Mouse (Mus musculus) myocyte (in vitro differentiated cells): ENCODE data around the gene Nfkbia. TPM values are rescaled to one million over a fixed set of nuclear protein-coding genes. Genes with fewer than 3 reads are reported as not detected.

Source experiments
- H3K27me3 ChIP-seq: one replicate; pipeline ENCODE4 v1.6.1; 2011; ENCODE audit not compliant: control insufficient read depth, insufficient read depth, insufficient read length
- H3K36me3 ChIP-seq: one replicate; pipeline ENCODE4 v1.6.1; 2011; ENCODE audit not compliant: control insufficient read depth, insufficient read depth
- H3K4me2 ChIP-seq: one replicate; pipeline ENCODE4 v1.6.1; 2011; ENCODE audit warnings: low read depth, control low read depth
- H3K4me3 ChIP-seq: one replicate; pipeline ENCODE4 v1.5.1; 2011; ENCODE audit warnings: mild to moderate bottlenecking, control low read depth, moderate library complexity
- H3K79me2 ChIP-seq: one replicate; pipeline ENCODE4 v1.6.1; 2011; ENCODE audit not compliant: control insufficient read depth, insufficient read depth
- H3ac ChIP-seq: one replicate; pipeline ENCODE4 v1.6.1; 2011; ENCODE audit not compliant: control insufficient read depth, insufficient read length
- CEBPB ChIP-seq: IDR thresholded peaks from 2 replicates; pipeline ENCODE4 v1.6.1; 2011; ENCODE audit warnings: mild to moderate bottlenecking, moderate library complexity; ENCODE audit not compliant: poor library complexity, insufficient read depth, severe bottlenecking
- E2F4 ChIP-seq: IDR thresholded peaks from one replicate; pipeline ENCODE4 v1.6.1; 2011; ENCODE audit warnings: mild to moderate bottlenecking, control low read depth, moderate library complexity; ENCODE audit not compliant: insufficient read depth
- MAX ChIP-seq: IDR thresholded peaks from one replicate; pipeline ENCODE4 v1.6.1; 2011; ENCODE audit warnings: low read depth, mild to moderate bottlenecking, control low read depth
- MYOD1 ChIP-seq, 3 experiments: IDR thresholded peaks; one replicate each; pipeline ENCODE4 v1.6.1; 2011; ENCODE audit warnings: control low read depth in 2 of 3, low read depth in 2 of 3, mild to moderate bottlenecking in 2 of 3, moderate library complexity in 1 of 3; ENCODE audit not compliant: insufficient read length in 2 of 3, control insufficient read depth in 1 of 3
- MYOG ChIP-seq, 3 experiments: IDR thresholded peaks; one replicate each; pipeline ENCODE4 v1.6.1; 2011; ENCODE audit warnings: control low read depth in 2 of 3, low read depth in 2 of 3, mild to moderate bottlenecking in 2 of 3; ENCODE audit not compliant: insufficient read length in 2 of 3, control insufficient read depth in 1 of 3, insufficient read depth in 1 of 3
- POLR2A ChIP-seq: IDR thresholded peaks from one replicate; pipeline ENCODE4 v1.6.1; 2011; ENCODE audit warnings: low read depth, mild to moderate bottlenecking, control low read depth, moderate library complexity; ENCODE audit not compliant: insufficient read length
- POLR2AphosphoS2 ChIP-seq: IDR thresholded peaks from one replicate; pipeline ENCODE4 v1.6.1; 2011; ENCODE audit warnings: low read depth, control low read depth; ENCODE audit not compliant: insufficient read length
- REST ChIP-seq: IDR thresholded peaks from one replicate; pipeline ENCODE4 v1.6.1; 2011; ENCODE audit warnings: mild to moderate bottlenecking, control low read depth, moderate library complexity; ENCODE audit not compliant: insufficient read depth, insufficient read length
- SRF ChIP-seq: IDR thresholded peaks from one replicate; pipeline ENCODE4 v1.6.1; 2011; ENCODE audit warnings: low read depth; ENCODE audit not compliant: control insufficient read depth, insufficient read length
- TCF12 ChIP-seq: IDR thresholded peaks from one replicate; pipeline ENCODE4 v1.6.1; 2011; ENCODE audit warnings: mild to moderate bottlenecking, control low read depth; ENCODE audit not compliant: poor library complexity, insufficient read depth, severe bottlenecking
- TCF3 ChIP-seq: IDR thresholded peaks from one replicate; pipeline ENCODE4 v1.6.1; 2011; ENCODE audit warnings: low read depth, control low read depth; ENCODE audit not compliant: insufficient read length
- USF1 ChIP-seq: IDR thresholded peaks from one replicate; pipeline ENCODE4 v1.6.1; 2011; ENCODE audit warnings: low read depth, mild to moderate bottlenecking, control low read depth, moderate library complexity
- polyA plus RNA-seq: library from polyadenylated mRNA; unstranded; fragments of >200 nt; fragmentation: generic; extraction: Trizol; gene quantifications from one replicate; pipeline ENCODE4 v1.2.1, GENCODE M21; 2012; ENCODE audit warnings: missing spikeins

Gene Nfkbia
- polyA plus RNA-seq, 1 experiment = 18.0 TPM

DNA sequence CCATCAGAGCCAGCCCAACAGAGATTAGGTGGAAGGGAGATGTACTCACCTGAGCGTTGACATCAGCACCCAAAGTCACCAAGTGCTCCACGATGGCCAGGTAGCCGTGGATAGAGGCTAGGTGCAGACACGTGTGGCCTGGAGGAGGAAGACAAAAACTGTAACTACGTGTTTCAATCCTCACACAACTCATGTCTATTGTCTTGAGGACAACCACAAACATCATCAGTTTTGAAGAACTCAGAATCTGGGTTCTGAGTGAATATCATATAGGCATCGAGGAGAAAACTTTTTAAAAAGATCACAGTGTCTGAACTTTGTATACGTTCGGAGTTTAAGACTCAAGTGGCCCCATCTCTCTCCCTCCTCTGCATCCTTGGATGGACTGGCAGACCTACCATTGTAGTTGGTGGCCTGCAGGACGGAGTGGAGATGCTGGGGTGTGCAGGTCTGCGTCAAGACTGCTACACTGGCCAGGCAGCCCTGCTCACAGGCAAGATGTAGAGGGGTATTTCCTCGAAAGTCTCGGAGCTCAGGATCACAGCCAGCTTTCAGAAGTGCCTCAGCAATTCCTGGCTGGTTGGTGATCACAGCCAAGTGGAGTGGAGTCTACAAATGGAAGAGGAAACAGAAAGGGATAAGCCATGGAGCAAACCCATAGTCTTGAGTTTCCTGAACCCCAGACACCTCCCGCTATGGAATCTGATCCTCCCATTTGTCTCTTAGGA lies 1.6 kb downstream of the Nfkbia start:
- Histone ChIP-seq H3K79me2 (no peaks in the 10 kb centered on the region), H3K4me2 (peak overlapping the region; percentile 71), H3K36me3 (peaks cover 21% of the 10 kb centered on the region), H3K4me3 (peak overlapping the region; percentile 39), H3ac (peak overlapping the region; percentile 28), H3K27me3 (no peaks in the 10 kb centered on the region)
- no peak for TF ChIP-seq CEBPB

DNA sequence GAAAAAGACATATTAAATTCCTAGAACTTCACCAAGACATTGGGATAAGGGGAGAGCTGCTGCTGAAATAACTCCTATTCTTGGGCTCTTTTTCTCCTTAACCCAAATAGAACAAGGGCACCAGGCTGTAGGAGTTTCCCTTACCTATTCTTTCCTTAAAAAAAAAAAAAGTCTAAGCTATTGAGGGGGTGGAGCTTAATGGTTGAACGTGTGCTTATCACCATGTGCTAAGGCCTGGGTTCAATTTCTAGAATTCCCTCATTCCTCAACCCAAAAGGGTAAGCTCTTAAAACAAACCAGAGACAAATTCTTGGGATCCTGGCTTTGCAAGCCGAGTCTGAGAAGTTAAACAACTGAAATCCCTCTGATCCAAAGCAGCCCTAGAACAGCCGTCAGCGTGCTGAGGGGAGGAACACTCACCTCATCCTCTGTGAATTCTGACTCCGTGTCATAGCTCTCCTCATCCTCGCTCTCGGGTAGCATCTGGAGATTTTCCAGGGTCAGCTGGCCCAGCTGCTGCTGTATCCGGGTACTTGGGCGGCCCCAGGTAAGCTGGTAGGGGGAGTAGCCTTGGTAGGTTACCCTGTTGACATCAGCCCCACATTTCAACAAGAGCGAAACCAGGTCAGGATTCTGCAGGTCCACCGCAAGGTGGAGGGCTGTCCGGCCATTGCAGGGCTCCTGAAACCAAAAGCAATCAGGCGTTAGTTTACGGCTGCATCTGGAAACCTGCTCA lies 2.3 kb downstream of the Nfkbia start:
- Histone ChIP-seq H3K4me2 (peak overlapping the region; percentile 8), H3K27me3 (no peaks in the 10 kb centered on the region), H3K79me2 (no peaks in the 10 kb centered on the region), H3K4me3 (no peak overlapping the region), H3ac (no peak overlapping the region), H3K36me3 (peaks cover 21% of the 10 kb centered on the region)
- no peak for TF ChIP-seq MAX
- no peak for TF ChIP-seq USF1
- TF ChIP-seq POLR2A = no peak
- no peak for TF ChIP-seq TCF12
- no peak for TF ChIP-seq REST
- no peak for TF ChIP-seq POLR2AphosphoS2
- TF ChIP-seq E2F4 = no peak
- TF ChIP-seq MYOD1 (IDR thresholded peaks at IDR 0.05; ENCODE audit: control insufficient read depth in 1 of 3, insufficient read length in 2 of 3, low read depth in 2 of 3) = no peak
- TF ChIP-seq SRF = no peak
- no peak for TF ChIP-seq TCF3
- TF ChIP-seq MYOG (IDR thresholded peaks at IDR 0.05; ENCODE audit: control insufficient read depth in 1 of 3, insufficient read depth in 1 of 3, insufficient read length in 2 of 3, low read depth in 2 of 3) = no peak

DNA sequence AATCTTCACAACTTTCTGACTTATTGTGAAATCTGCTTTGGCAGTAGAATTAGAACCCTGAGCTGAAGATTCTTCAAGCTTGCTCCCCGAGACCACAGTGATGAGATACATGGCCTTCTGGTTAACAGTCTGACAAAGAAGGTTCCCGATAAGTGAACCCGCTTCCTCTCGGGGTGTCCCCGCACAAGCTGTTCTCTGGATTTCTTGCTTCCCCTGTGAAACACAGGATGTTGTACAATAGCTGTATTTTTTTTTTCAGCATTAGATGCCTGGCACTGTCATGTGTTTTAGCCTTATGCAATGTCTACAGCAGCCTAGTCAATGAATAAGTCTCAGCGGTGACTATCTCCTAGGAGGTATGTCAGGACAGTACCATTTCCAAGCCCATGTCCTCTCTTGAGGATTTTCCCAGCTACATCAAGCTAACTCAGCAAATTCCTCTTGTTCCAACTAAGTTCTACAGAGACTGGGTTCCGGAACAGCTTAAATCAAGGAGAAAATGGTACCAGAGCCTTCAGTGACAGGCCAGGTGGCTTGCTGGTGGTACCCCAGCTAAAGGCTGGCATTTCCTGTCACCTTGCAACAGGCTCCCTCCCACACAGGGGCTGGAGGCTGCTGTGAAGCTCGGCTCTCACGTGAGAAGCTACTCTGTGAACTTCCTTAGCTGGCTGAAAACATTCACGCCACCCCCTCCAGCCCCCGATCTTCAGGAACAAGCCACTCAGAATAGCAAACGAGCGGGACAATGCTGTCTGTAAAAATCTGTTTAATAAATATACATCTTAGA lies 3.6 kb downstream of the Nfkbia start:
- TF ChIP-seq MAX = no peak
- TF ChIP-seq TCF3 = no peak
- no peak for TF ChIP-seq MYOD1 (IDR thresholded peaks at IDR 0.05; ENCODE audit: control insufficient read depth in 1 of 3, insufficient read length in 2 of 3, low read depth in 2 of 3)
- TF ChIP-seq TCF12 = no peak
- TF ChIP-seq POLR2A = no peak
- TF ChIP-seq POLR2AphosphoS2 = no peak
- no peak for TF ChIP-seq SRF
- no peak for TF ChIP-seq E2F4
- no peak for TF ChIP-seq MYOG (IDR thresholded peaks at IDR 0.05; ENCODE audit: control insufficient read depth in 1 of 3, insufficient read depth in 1 of 3, insufficient read length in 2 of 3, low read depth in 2 of 3)
- TF ChIP-seq CEBPB = no peak
- no peak overlapping the region for H3K4me2 ChIP-seq
- no peak overlapping the region for H3ac ChIP-seq
- peaks cover 21% of the 10 kb centered on the region for H3K36me3 ChIP-seq
- no peaks in the 10 kb centered on the region for H3K79me2 ChIP-seq
- H3K4me3 ChIP-seq = no peak overlapping the region
- H3K27me3 ChIP-seq = no peaks in the 10 kb centered on the region

DNA sequence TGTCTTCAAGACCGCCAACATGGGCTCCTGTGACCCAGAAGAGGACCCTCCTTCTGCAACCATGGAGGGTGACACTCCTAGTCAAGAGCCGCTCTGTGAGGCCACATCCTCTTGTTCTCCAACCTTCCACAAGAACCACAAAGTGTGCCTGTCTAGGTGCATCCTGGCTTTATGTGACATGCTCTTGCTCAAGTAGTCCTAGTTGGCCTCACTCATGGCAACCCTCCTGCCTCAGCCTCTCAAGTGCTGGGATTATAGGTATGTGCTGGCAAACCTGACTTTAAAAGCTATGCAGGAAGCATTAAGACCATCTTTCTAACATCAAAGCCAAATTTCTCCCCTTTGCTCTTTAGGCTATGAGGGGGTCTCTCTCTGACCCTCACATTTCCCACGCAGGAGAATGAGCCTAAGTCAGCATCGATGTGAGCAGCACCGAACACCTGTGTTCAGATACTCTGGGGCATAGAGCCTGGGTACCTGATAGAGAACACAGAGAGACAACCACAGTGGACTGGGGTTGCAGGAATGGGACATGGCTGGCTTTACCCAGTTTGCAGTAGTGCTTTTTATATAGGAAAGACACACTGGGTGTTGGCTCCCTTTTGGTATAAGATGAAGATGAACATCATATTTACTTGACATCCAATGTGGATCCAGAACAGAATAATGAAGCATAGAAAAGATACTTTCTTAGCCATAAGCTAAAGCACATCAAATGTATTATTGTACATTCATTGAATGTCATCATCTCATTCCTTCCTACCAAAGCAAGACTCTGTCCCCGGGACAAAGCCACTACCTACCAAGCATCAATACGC lies 4.4 kb downstream of the Nfkbia start:
- no peak overlapping the region for H3K4me2 ChIP-seq
- H3K27me3 ChIP-seq = no peaks in the 10 kb centered on the region
- TF ChIP-seq REST (no peak), POLR2A (peak; percentile 20)
- no peak overlapping the region for H3K4me3 ChIP-seq
- no peak overlapping the region for H3ac ChIP-seq
- no peaks in the 10 kb centered on the region for H3K79me2 ChIP-seq
- H3K36me3 ChIP-seq = peaks cover 21% of the 10 kb centered on the region
